Mouse (Mus musculus) frontal cortex, postnatal 10 days (tissue): ENCODE results near the gene Ldhc.
"Not testable (repeated sequence)": the region's sequence is repeated elsewhere in the genome, so short reads cannot be mapped to it uniquely, and the experiment has no call there.

ENCODE experiments used
- DNase-seq, 2 experiments: peaks; one replicate each; pipeline ENCODE4 v3.0.0; 2022; ENCODE audit warnings: low spot score in 2 of 2, mixed read lengths in 1 of 2

The Ldhc gene

DNA sequence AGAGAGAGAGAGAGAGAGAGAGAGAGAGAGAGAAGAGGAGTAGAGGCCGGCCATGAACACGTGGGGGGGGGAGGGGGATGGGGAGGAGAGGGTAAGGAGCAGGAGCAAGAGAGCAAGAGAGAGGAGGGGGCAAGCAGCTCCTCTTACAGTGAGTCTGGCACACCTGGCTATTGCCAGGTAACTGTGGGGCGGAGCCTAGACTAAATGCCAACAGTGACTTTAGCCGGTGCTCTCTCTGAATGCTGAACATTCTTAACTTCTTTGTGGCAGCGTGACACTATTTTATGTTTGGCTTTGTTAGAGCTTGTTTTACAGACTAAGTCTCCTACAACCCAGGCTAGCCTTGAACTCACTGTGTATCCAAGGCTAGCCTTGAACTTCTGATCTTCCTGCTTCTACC is 18.7 kb upstream of the Ldhc start:
- no peak for DNase-seq

DNA sequence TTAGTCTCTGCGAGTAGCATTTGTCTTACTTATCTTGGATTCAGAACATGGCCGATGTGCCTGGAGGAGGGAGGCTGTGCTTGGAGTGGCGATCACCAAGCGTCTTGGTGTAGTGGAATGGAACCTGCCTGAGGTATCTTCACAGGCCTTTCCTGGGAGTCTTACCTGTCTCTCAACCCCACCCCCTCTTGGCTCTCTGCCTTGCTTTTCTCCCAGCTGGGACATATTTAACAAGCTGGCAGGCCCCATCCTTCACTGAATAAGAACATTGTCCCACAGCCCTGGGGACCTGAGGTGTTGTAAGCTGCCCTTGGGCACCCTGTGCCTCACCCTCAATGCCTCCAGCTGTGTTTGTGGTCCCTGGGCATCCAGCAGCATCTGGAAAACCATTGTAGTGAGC is 17.4 kb upstream of the Ldhc start:
- no peak for DNase-seq

DNA sequence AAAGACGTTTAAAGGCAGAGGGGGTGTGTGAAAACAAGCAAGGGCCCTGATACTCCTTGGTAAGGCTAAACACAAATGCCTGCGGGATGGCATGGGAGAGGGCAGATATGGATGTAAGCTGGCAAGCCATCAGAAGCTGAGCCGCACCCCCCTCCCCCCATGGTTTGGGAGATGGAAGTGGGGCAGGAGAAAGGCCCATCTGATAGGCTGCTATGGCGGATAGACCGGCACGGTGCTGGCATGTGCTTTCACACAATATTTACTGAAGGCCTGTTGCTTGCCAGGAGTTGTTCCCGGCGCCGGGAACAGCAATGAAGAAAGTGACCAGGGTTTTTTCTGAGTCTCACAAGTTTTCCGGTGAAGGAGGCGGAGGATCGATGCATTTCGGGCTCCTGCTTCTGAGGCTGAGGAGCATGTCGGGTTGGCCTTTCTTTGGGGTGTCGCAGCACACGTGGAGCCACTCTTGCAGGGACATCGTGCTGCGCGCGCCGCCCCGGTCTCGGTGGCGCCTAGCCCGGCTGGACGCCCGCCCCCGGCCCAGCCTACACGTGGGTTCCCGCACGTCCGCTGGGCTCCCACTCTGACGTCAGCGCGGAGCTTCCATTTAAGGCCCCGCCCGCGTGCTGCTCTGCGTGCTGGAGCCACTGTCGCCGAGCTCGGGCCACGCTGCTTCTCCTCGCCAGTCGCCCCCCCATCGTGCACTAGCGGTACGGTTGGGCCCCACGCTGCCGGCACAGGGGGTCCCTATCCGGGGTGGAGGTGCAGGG is 15.6 kb upstream of the Ldhc start:
- peak; percentile 87 to 92 for DNase-seq

DNA sequence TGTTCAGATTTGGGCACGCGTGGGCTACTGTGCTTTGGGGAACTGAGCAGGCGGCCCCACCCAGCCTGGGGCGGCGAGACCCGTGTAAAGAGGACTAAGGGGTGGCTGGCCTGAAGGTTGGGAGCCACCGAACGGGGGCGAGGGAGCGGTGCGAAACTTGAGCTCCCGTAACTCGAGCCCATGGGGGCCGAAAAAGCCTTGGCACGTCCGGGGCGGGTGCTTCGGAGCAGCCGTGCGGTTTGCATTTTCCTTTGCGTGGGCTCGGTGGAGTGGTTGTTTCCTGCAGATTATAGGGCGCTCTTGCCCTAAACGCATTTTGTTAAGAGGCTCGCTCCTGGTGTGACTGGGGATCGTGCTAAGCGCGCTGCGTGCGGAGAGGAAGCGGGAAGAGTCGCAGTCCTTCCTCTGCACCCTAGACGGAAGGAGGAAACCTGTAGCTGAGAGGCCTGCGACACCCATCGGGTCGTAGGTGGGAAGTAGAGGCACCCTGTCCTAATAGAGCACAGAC is 15.0 kb upstream of the Ldhc start:
- peak in 1 of 2 experiments; percentile 44 for DNase-seq

DNA sequence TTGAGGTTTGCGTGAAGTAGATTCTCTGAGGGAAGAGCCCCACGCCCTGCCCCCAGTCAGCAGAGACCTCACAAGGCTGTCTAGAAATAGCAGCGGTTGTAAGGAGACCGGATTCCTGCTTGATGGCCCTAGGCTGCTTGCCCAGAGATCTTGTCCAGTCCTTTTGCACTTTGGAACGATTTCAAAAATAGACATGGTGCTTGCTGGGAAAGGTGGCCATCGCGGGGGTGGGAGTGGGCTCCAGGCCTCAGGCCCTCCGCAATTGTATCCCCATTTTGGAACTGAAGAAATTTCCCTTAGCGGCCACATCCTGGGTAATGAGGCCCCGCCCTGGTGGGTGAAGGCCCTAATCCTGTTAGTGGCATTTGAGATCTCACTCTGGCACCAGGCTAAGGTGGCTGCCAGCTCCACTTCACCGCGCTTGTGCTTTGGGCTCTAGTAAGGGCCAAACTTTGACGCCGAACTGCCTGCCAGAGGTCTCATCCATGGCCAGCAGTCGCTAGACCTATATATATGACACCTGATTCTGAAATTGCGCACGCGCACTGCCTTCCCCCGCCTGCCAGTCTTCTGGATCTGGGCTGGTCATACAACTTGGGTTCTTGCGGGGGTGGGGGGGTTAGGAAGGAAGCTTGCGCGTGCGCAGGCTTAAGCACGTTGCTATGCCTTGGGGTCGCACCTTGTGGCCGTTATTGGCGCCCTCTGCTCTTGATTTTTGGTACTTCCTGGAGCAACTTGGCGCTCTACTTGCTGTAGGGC is 14.3 kb upstream of the Ldhc start:
- peak; percentile 46 to 57 for DNase-seq

DNA sequence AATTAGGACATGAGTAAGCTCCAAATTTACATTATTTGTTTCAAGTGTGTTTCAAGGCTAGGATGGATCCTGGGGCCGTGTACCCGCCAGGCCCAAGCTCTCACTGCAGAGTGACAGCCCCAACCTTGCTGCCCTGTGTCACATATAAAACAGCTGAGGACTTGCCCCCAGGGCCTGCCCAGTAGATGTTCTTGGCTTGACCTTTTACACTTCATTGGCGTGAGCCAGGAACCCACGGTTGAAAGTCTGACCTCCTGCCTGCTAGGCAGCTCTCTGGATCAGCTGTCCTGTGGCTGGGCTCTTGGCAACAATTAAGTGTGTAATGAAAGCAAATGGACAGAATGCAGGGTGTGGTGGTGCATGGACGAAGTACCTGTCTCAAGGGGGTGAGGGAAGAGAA is 11.7 kb upstream of the Ldhc start:
- DNase-seq: no peak

DNA sequence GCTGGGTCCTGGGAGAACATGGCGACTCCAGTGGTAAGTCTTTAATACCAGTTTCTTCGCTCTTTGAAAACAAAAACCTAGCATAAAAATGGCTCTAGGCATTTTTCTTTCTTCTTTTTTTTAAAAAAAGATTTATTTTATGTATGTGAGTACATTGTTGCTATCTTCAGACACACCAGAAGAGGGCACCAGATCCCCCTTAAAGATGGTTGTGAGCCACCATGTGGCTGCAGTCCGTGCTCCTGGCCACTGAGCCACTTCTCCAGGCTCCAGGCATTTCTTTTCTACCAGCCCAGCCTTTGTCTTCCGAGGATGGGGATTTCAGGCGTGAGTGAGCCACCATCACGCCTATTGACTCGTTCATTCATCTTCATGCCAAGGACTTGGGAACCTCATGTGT is 10.0 kb upstream of the Ldhc start:
- DNase-seq: no peak

DNA sequence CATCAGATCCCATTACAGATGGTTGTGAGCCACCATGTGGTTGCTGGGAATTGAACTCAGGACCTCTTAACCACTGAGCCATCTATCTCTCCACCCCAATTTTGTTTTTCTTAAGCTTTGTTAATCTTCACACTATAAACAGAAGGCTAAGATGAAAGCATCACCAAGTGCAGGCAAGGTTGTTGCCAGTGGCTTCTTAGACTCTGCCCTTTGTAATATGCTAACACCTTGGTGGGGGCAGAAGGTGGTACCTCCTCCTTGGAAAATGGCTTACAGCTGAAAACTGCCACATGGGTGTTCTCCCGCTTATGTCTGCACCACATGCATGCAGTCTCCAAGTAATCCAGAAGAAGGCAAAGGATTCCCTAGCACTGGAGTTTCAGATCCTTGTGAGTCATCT is 8.3 kb upstream of the Ldhc start:
- DNase-seq: no peak

DNA sequence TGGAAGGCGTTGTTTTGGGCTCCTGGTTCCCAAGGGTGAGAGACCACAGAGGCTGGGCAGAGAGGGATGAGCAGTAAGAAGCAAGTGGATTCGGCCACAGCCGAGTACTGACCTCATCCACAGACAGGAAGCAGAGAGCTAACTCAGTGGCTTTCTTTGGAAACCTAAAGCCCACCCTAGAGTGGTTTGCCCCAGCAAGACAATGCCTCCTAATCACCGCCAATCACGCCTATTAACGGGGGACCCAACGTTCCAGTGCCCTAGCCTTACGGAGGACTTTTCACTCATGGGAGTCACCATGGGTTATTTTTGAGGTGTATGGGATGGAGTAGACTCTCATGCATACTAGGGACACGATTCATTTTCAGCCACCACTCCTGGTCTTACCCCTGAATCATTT is 7.6 kb upstream of the Ldhc start:
- no peak for DNase-seq

DNA sequence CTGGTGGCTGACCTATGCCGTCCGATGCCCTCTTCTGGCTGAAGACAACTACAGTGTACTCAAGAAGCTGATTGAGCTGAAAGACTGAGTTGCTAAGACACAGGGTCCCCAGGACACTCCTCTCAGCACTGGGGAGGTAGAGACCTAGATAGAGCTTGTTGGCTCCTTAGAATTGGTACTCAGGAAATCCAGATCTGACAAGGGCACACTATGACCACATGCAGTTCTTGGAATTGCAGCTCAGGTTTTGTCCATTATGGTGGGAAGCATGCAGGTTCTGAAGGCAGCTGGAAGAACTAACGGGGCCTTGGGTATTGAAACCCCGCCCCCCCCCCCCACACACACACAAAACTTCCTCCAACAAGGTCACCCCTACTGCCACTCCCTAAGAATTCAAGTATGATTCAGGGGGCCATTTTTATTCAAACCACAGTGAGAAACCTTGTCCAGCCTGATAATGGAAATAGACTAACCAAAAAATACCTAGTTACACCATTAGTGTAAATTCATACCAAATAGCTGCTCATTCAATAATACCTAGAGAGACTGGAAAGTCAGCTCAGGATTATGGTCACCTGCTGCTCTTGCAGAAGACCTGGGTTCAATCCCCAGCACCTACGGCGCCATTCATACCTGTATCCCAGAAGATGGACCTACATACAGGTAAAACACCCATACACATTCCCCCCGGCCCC is 5.0 kb upstream of the Ldhc start:
- no peak for DNase-seq

DNA sequence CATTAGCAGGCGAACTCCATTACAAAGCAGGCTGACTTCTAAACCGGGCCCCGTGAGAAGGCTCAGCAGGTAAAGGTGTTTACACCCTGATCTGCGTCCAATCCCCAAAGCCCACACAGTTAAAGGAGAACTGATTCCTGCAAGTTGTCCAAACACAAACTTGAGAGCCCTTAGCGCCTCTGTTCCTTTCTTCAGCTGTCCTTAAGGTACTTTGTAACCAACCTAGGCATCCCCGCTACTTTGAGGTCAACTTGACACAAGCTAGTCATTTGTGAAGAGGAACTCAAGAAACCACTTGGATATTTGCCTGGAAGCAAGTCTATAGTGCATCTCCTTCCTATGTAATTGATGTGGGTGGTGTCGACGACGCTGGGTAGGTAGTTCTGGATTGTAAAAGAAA is 3.6 kb upstream of the Ldhc start:
- no peak for DNase-seq

DNA sequence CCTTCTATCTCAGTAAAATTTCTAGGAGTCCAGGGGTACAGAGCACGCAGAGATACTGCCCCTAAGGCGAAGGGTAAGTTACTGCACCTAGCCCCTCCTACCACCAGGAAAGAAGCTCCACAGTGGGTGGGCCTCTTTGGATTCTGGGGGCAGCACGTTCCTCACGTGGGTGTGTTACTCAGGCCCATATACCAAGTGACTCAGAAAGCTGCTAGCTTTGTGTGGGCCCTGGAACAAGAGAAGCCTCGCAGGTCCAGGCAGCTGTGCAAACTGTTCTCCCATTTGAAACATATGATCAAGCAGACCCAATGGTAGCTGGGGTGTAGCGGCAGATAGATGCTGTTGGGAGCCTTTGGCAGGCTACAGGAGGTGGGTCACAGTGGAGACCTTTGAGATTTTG is 2.0 kb upstream of the Ldhc start:
- DNase-seq: no peak

DNA sequence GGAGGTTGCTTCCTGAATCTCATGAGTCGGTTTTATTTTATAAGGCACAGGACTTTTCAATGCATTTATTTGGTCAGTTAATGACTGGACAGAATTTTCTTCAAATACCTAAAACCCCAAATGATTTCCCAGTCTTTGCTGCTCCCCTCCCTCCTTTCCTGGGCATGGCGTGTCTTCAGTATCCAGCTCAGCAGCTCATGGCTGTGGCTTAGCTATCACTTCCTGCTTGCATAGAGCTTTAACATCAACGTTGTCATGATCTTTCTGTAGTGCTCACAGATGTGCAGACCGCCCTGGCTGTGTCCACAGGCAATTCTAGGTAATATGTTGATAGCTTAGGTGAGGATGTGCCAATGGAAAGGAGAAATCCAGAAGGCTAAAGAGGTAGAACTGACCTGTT is 11.0 kb downstream of the Ldhc start:
- DNase-seq: no peak

DNA sequence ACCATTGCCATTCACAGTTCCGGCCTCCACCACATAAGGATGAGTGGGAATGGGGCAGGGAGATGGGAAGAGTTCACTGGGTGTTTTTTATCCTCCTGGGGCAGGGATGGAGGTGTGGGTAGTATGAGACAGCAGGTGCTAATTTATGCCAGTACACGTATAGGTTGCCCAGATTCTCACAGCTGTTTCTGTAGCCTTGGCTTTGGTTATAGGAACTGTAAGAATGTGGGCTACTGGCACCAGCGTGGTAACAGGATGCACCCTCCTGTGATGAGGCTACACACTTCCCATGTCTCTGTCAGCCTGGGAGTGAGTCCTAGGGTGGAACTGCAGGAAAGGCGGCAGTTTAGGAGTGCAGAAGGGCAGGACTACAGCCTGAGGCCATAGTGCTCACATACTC is 15.8 kb downstream of the Ldhc start:
- no peak for DNase-seq

DNA sequence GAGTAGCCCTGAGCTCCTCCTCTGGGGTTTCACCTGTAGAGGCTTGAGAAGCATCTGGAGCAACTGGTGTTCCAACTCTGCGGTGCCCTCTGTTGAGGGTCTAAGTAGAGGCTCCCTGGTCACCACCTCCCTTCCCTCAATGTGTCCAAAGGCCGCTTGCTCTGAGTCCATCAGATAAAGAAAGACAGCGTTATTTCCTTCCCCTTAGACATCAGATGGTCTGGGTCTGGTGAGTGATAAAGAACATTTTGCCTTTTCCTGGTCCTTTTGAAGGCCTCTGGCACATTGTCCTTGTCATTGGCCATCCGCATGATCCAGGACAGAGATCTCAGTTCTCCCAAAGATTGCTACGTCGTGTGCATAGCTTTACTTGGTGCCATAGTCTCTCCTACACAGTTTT is 16.3 kb downstream of the Ldhc start:
- DNase-seq: no peak

DNA sequence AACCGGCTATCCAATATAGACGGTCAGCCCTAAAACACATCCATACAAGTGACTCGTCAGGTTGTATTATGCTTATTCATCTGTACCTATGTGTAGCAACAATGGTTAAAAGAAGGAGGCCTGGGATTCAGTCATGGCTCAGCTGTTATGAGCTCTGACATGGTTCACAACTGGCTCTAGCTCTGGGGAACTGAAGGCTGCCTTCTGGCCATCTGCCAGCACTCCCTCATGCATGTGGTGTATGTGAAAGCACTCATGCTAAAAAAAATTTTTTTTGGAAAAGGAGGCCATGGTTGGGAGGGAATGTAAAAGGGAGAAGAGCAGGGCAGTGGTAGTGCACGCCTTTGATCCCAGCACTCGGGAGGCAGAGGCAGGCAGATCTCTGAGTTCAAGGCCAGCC is 18.8 kb downstream of the Ldhc start:
- no peak for DNase-seq

DNA sequence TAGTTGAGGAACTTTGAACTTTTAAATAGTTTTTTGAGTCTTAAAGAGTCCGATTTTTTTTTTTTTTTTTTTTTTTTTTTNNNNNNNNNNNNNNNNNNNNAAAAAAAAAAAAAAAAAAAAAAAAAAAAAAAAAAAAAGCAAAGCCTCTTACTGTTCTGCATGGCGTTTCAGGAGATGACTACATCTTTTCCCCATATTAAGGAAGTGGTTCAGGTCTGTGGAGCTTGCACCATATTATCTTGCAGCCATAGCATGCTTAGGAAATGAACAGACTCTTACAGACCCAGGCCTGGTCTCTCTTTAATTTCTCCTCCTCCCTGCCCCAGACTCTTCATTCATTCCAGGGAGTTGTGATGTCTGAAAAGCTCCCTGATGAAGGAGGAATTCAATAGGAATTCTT is 20.0 kb downstream of the Ldhc start:
- no peak for DNase-seq

DNA sequence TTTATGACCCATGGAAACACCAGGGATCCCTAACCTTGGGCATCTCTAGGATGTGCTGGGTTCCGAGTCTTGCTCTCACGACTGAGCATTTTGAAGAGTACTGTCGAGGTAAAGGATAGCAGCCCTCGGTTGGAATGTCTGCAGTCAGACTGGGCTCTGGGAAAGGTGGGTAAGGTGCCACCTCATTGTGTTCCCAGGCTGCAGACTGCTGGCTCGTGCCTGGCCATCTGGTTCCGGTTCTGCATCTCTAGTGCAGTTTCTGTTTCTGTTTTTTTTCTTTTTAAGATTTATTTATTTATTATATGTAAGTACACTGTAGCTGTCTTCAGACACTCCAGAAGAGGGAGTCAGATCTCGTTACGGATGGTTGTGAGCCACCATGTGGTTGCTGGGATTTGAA is 20.9 kb downstream of the Ldhc start:
- not testable (repeated sequence) for DNase-seq

DNA sequence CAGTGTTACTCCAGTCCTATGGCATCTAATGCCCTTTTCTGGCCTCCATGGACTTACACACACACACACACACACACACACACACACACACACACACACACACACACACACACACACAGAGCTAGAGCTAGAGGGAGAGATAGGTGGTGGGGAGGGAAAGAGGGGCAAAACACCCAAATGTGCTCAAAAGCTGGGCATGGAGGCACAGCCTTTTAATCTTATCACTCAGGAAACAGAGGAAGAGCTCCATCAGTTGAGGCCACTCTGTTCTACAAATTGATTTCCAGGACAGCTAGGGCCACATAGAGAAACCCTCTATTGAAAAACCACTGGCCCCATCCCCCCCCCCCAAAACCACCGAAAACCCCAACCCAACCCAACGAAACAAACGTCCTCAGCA is 22.3 kb downstream of the Ldhc start:
- no peak for DNase-seq

DNA sequence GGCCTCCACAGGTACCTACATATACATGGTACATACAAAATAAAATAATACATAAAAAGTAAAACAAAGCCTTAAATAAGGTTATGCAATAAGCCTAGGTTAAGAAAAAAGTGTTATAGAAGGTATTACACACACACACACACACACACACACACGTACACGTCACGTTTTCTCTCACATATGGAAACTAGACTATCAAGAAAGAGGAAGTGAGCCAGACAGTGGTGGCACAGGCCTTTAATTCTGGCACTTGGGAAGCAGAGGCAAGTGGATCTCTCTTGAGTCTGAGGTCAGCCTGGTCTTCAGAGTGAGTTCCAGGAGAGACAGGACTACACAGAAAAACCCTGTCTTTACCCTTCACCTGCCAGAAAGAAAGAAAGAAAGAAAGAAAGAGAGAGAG is 34.5 kb downstream of the Ldhc start:
- DNase-seq: no peak

DNA sequence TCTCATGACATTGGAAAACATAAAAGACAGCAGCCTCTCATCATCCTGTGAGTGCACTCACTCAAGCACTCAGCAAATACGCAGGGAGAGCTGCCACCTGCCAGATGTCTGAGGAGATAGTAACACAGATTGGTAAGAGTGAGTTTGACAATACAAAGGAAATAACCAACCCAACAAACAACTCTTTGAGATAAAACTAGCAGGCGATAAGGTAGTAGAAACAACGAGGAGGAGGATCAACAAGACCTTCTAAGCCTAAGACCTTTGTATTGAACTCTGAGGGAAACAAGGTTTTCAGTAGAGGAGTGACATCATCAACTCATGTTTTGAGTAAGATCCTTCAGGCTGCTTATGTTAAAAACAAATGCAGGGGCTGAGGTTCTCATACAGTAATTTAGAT is 38.3 kb downstream of the Ldhc start:
- DNase-seq: no peak

DNA sequence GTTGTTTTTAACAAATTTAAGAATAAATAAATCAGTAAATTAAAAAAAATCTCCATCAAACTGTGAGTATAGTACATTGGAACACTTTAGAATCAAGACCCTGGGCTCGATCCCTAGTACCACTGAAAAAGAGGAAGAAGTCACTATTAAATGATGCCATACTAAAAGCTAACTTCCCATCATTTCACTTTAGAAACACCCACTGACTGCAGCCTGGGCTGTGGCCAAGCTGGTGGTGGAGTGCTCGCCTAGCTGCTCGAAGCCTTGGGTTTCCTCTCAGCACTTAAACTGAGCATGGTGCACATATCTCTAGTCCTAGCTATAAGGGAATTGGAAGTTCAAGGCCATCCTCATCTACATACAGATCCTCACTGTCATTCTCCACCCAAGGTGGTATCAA is 50.2 kb downstream of the Ldhc start:
- DNase-seq: no peak

DNA sequence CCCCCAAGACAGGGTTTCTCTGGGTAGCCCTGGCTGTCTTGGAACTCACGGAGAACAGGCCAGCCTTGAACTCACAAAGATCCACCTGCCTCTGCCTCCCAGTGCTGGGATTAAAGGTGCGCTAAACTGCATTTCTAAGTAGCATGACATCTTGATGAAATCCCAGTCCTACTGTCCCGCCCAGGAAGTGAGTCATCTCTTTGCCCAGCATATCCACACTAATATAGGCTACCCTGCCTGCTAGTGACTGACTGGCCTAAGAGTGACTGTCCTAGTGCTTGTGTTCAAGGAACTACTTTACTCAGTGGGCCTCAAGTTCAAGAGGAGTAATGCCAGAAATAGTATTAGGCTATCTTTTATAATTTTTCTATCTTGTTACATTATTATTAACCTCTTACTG is 55.4 kb downstream of the Ldhc start:
- no peak for DNase-seq
